Mouse (Mus musculus): ENCODE results near the gene Sema6b. TPM values are rescaled to one million over a fixed set of nuclear protein-coding genes. Genes with fewer than 3 reads are reported as not detected.

The Sema6b gene
- total RNA-seq (2023) = 4.8 and 5.1 TPM in 2 replicates

GRCm38 (mm10) chr17:56139858-56140595 is at the start of gene Sema6b:
TSS of gene Sema6b (minus strand) at chr17:56140343.

GRCm38 (mm10) chr17:56183658-56184103 is 43.5 kb upstream of the Sema6b start, which contains the start of gene Mydgf:
TSS of gene Mydgf (minus strand) at chr17:56183920.

GRCm38 (mm10) chr17:56162231-56162774 is 22.2 kb upstream of the Sema6b start, which contains the start of gene Tnfaip8l1:
TSS of gene Tnfaip8l1 (plus strand) at chr17:56162477.

GRCm38 (mm10) chr17:56121826-56122225 is 18.3 kb downstream of the Sema6b start, which contains the start of gene Lrg1:
TSS of gene Lrg1 (minus strand) at chr17:56122001.

GRCm38 (mm10) chr17:56117251-56117710 is 22.9 kb downstream of the Sema6b start, which contains the start of gene Plin5:
TSS of gene Plin5 (minus strand) at chr17:56117596.

GRCm38 (mm10) chr17:56109219-56110051 is 30.7 kb downstream of the Sema6b start, which contains the start of gene Plin4:
TSS of gene Plin4 (minus strand) at chr17:56109803.

GRCm38 (mm10) chr17:56078880-56079795 is 61.0 kb downstream of the Sema6b start, which contains the start of gene Hdgfl2:
TSS of gene Hdgfl2 (plus strand) at chr17:56079634.

GRCm38 (mm10) chr17:56074827-56075208 is 65.3 kb downstream of the Sema6b start, which contains the start of gene Ubxn6:
TSS of gene Ubxn6 (minus strand) at chr17:56075028.

Other genes with a start within 250 kb of the Sema6b start
- gene Zfp959, start 248.2 kb downstream of the Sema6b start, total RNA-seq (2023) = 6.5 and 7.2 TPM in 2 replicates
- gene Zfp119b, start 190.8 kb downstream of the Sema6b start, total RNA-seq (2023) = 5.1 and 5.3 TPM in 2 replicates
- 161 and 166 TPM in 2 replicates for gene Ebi3, start 187.7 kb downstream of the Sema6b start, total RNA-seq (2023)
- gene Yju2, start 181.2 kb downstream of the Sema6b start, total RNA-seq (2023) = 26.9 and 29.0 TPM in 2 replicates
- gene Shd, start 169.9 kb downstream of the Sema6b start, total RNA-seq (2023) = 1.9 and 3.7 TPM in 2 replicates
- gene Fsd1, start 153.8 kb downstream of the Sema6b start, total RNA-seq (2023) = not detected in 2 replicates
- 1.1 and 2.1 TPM in 2 replicates for gene Stap2, start 134.8 kb downstream of the Sema6b start, total RNA-seq (2023)
- gene Mpnd, start 134.6 kb downstream of the Sema6b start, total RNA-seq (2023) = 29.5 and 35.2 TPM in 2 replicates
- 56.4 and 58.3 TPM in 2 replicates for gene Sh3gl1, start 103.7 kb downstream of the Sema6b start, total RNA-seq (2023)
- gene Chaf1a, start 99.9 kb downstream of the Sema6b start, total RNA-seq (2023) = 15.4 and 20.6 TPM in 2 replicates
- 34.6 and 43.8 TPM in 2 replicates for gene Ubxn6, start 65.3 kb downstream of the Sema6b start, total RNA-seq (2023)
- 39.1 and 57.9 TPM in 2 replicates for gene Hdgfl2, start 60.7 kb downstream of the Sema6b start, total RNA-seq (2023)
- 0.27 and 0.44 TPM in 2 replicates for gene Plin4, start 30.5 kb downstream of the Sema6b start, total RNA-seq (2023)
- gene Plin5, start 22.7 kb downstream of the Sema6b start, total RNA-seq (2023) = 0.60 and 0.84 TPM in 2 replicates
- gene Lrg1, start 18.3 kb downstream of the Sema6b start, total RNA-seq (2023) = 220 and 249 TPM in 2 replicates
- 0.76 and 1.0 TPM in 2 replicates for gene Tnfaip8l1, start 22.1 kb upstream of the Sema6b start, total RNA-seq (2023)
- 27.1 and 28.7 TPM in 2 replicates for gene Mydgf, start 43.6 kb upstream of the Sema6b start, total RNA-seq (2023)
- gene Dpp9, start 78.6 kb upstream of the Sema6b start, total RNA-seq (2023) = 27.9 and 33.7 TPM in 2 replicates
- gene Fem1a, start 116.5 kb upstream of the Sema6b start, total RNA-seq (2023) = 9.7 and 13.8 TPM in 2 replicates
- gene Ticam1, start 136.4 kb upstream of the Sema6b start, total RNA-seq (2023) = 11.1 and 13.8 TPM in 2 replicates
- gene Plin3, start 152.5 kb upstream of the Sema6b start, total RNA-seq (2023) = 38.7 and 42.7 TPM in 2 replicates
- gene Arrdc5, start 159.9 kb upstream of the Sema6b start, total RNA-seq (2023) = not detected in 2 replicates
- gene Uhrf1, start 163.0 kb upstream of the Sema6b start, total RNA-seq (2023) = 92.2 and 99.1 TPM in 2 replicates
- gene Kdm4b, start 185.7 kb upstream of the Sema6b start, total RNA-seq (2023) = 15.9 and 22.0 TPM in 2 replicates